ENCODE assay signal across 9 mouse cellular contexts in the genomic region with DNA sequence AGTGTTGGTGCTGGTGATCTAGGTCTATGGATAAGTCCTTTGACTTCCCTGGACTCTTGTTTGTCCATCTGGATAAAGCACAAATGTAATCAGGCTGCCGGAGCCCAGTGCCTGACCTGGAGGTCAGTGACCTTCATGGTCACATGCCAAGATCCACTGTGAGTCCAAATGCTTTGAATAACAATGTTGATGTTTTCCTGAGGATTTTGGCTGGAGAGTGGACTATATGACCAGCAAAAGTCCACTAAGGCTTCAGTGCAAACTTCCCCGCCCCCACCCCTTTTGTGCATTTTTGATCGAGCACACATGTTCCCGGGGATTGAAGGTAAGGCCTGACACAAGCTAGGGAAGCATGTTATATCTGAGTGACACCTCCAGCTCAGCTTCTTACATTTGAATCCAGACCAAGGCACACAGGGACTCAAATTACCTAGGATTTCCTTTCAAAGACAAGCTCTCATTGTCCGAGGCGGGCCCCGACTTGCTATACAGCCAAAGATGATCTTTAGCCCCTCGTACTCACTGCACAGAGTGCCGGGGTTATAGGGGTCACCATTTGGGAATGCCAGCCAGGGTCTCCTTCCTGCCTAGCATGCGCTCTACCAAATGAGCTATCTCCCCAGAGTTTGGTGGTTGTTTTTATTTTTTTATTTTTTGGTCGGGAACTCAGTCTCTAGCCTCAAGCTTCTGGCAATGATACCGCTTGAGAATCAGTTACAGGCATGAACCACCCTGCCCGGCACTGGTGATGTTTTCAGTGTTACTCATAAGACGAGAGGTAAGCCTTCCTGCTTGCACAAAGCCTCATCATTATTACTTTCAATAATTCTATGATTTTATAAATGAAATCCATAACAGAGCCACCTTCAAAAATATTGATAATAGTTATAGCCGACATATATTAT. TPM values are rescaled to one million over a fixed set of nuclear protein-coding genes. Genes with fewer than 3 reads are reported as not detected.
A peak's percentile ranks its signal among the peaks of the same experiment; 100 is the strongest.
DNase-seq lines count a peak whose midpoint lies in the region; TF ChIP-seq lines count a peak whose summit lies in the region.
"Had no signal": no experiment of that assay in that cellular context is flagged by ENCODE, and none has a peak within 500 bp of the region (broad histone marks: within the 10 kb centered on the region; RNA-seq: fewer than 3 reads in every experiment).

No protein-coding gene starts in this region.

- H3K79me2 ChIP-seq in myocyte (ENCODE audit: control insufficient read depth, insufficient read depth) = no peaks in the 10 kb centered on the region

- no peak for TF ChIP-seq POLR2A in myocyte (IDR thresholded peaks at IDR 0.05; ENCODE audit: insufficient read length, low read depth)

- no peaks in the 10 kb centered on the region for H3K36me3 ChIP-seq in myocyte (ENCODE audit: control insufficient read depth, insufficient read depth)

- H3K4me2 ChIP-seq in myocyte (ENCODE audit: low read depth) = peak overlapping the region; percentile 98

- H3K4me3 ChIP-seq in myocyte = no peak overlapping the region

- intact Hi-C loops in gastrocnemius, postnatal 14 days (cut with DNase I; ENCODE audit: low total_unique reads) = no loop called here

- DNase-seq in ovary, adult 18-20 months (ENCODE audit: low spot score) = peak; percentile 58
- DNase-seq in ovary, postnatal 14 days (ENCODE audit: low spot score) = no peak
- peak; percentile 75 for DNase-seq in embryo, embryonic 10.5 days (ENCODE audit: low spot score)
- peak; percentile 95 for DNase-seq in kidney, adult 9 months
- DNase-seq in gastrocnemius, postnatal 14 days = no peak
- no peak for DNase-seq in lung, postnatal 14 days
- DNase-seq: right cerebral cortex, postnatal 25 days had no signal

- no peak overlapping the region for H3ac ChIP-seq in myocyte (ENCODE audit: control insufficient read depth, insufficient read length)

- no peaks in the 10 kb centered on the region for H3K27me3 ChIP-seq in myocyte (ENCODE audit: control insufficient read depth, insufficient read depth, insufficient read length)
- H3K27me3 ChIP-seq: Patski had no signal

TF ChIP-seq in myocyte, 11 proteins besides CTCF, POLR2A, EP300 and RAD21:
- no peak for TF ChIP-seq TCF12 (IDR thresholded peaks at IDR 0.05; ENCODE audit: insufficient read depth, poor library complexity, severe bottlenecking)

RNA-seq across cellular contexts. Expression of a gene that starts 47.3 kb away (rescaled TPM):
- 589 TPM for polyA plus RNA-seq in myocyte (2012; fragmentation: generic; extraction: Trizol)
- total RNA-seq in gastrocnemius, postnatal 14 days (2021) = 10 to 100 TPM; 54.0 to 64.5 TPM

Comparison
In these comparisons a context has a peak if more than half of its experiments do, and no peak if none do; other contexts are left out.
1. DNase-seq: peak in ovary, adult 18-20 months (single experiment), embryo, embryonic 10.5 days (single experiment) and kidney, adult 9 months (single experiment); none in ovary, postnatal 14 days (single experiment), gastrocnemius, postnatal 14 days (single experiment) and lung, postnatal 14 days (single experiment).